Mouse (Mus musculus): Measurements from ENCODE around the gene Psmd6.

The Psmd6 gene

DNA sequence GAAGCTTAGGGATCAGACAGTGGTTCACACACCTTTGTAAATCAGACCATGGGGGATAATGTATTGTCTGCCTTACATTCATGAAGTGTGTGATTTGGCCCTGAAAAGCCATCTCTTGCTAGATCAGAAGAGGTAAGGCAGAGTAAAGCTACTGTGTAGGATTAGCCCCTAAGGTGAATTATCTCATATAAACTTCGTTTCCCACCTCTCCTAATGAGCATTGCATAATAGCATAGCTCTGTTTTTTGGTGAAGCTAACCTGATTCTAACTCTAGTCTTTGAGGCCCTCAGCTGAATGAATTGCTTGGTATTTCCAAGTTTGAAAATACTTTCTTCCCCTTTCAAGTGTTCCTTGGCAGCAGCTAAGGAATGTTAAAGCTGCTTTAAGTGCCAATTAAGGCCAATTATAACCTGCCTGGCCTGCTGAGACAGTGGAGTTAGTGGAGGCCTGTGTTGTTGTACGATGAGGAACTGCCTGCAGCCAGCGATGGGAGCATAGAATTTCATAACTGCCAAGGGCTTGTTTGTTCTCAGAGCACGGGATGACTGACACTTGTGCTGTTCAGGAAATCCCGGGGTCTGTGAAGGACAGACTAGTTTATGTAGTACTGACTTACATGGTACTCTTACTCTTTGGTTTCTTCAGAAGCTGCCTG, 56.2 kb downstream of the Psmd6 start:
- no peak for DNase-seq (ENCODE audit: low read depth, low spot score)

DNA sequence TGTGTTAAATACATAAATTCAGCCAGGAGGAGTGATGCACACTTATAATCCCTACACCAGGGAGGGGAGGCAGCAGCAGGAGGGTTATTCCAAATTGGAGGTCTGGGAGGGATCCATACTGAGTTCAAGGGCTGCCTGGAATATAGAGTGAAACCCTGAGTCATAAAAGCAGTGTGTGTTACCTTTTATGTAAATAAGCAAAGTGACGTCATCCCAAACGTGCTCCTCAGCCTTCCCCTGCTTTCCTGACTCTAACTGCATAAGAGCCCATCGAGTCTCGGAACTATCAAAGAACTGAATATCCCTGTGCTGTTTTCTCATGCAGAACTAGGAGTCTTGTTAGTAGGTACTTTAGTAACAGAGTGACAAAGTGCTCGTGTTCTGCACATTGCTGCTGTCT, 57.4 kb downstream of the Psmd6 start:
- DNase-seq (ENCODE audit: low read depth, low spot score), result no peak

DNA sequence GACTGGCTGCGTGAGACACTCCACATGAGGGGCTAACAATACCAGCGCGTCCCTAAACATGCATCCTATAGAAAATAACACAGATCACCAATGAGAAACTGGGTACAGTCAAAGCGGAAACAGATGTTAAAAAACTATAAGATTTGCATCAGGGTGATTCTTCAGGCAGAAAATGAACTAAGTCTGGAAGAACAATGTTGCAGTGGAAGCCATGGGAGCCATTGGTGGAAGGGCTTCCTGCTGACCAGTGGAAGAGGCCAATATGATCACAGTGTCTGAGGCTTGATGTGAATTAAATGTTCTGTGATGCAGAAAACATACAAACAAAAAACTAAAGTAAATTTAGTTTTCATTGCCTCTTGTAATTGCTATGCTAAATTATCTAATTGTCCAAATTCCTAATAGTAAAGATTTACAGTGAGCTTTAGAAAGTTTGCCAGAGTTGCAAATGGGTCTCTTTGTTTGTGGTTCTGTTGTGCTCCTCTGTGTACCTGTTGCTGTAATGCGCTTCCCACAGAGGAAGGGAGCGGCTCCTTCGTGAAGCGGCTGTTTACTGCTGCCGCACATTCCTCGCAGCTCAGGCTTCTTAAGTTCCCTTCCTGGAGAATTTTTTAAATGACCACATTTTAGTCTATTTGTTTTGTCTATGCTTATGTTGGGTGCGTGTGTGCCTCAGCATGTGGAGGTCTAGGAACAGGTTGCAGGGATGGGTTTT, 58.1 kb downstream of the Psmd6 start:
- no peak for DNase-seq (ENCODE audit: low read depth, low spot score)
